Mouse (Mus musculus): ENCODE data around the gene Zbtb33. TPM values are rescaled to one million over a fixed set of nuclear protein-coding genes. Genes with fewer than 3 reads are reported as not detected.
"Not testable (repeated sequence)": the region's sequence is repeated elsewhere in the genome, so short reads cannot be mapped to it uniquely, and the experiment has no call there.

Gene Zbtb33
- 2.0 and 2.1 TPM in 2 replicates for polyA plus RNA-seq (2015; fragmentation: Nextera tagmentation; extraction: Ambion mirVana)

- WGBS, result 15% methylated on average over 72 of the region's 72 CpGs
- Histone ChIP-seq H3K4me3 (peak within 1 kb of the TSS; percentile 76), H3K4me1 (0 out of 2 replicates have a peak, but pooled peaks cover 8% of the 10 kb centered on the region), H3K27me3 (replicated peaks) (no peaks in the 10 kb centered on the region), H3K27ac (replicated peaks) (peak within 1 kb of the TSS; percentile 88), H3K36me3 (peaks cover 13% of the 10 kb centered on the region), H3K9ac (peak within 1 kb of the TSS; percentile 88), H3K9me3 (no peaks in the 10 kb centered on the region), H3K4me2 (peak within 1 kb of the TSS; percentile 72)
- peak; percentile 71 for ATAC-seq (ENCODE audit: extremely low read depth, insufficient number of reproducible peaks, low FRiP score, low TSS enrichment)
Observed at GRCm38 (mm10) chrX:38189552-38190457, at the start of gene Zbtb33. Zbtb33 (plus strand) TSS chrX:38189793.

- ATAC-seq (ENCODE audit: extremely low read depth, insufficient number of reproducible peaks, low FRiP score, low TSS enrichment), result no peak
- Histone ChIP-seq H3K9me3 (peaks cover 3% of the 10 kb centered on the region; the same call in 1 of the 2 replicates), H3K4me3 (no peak overlapping the region), H3K36me3 (no peaks in the 10 kb centered on the region), H3K4me1 (no peaks in the 10 kb centered on the region), H3K27me3 (replicated peaks) (no peaks in the 10 kb centered on the region), H3K9ac (no peak overlapping the region), H3K27ac (replicated peaks) (no peak overlapping the region), H3K4me2 (no peak overlapping the region)
- WGBS, result 50% methylated on average over 1 of the region's 1 CpGs
Observed at GRCm38 (mm10) chrX:38159097-38159496, 30.5 kb upstream of the Zbtb33 start.

- H3K9ac ChIP-seq, result no peak overlapping the region
- H3K4me1 ChIP-seq, result no peaks in the 10 kb centered on the region
- no peak overlapping the region for H3K4me2 ChIP-seq
- no peaks in the 10 kb centered on the region for H3K27me3 ChIP-seq (replicated peaks)
- no peak overlapping the region for H3K4me3 ChIP-seq
- no peak for ATAC-seq (ENCODE audit: extremely low read depth, insufficient number of reproducible peaks, low FRiP score, low TSS enrichment)
- H3K36me3 ChIP-seq, result no peaks in the 10 kb centered on the region
- H3K9me3 ChIP-seq, result no peaks in the 10 kb centered on the region
- WGBS, result 82% methylated on average over 3 of the region's 3 CpGs
- H3K27ac ChIP-seq (replicated peaks), result no peak overlapping the region
Observed at GRCm38 (mm10) chrX:38165315-38165714, 24.3 kb upstream of the Zbtb33 start.

GRCm38 (mm10) chrX:38166064-38166463 is 23.5 kb upstream of the Zbtb33 start:
- ATAC-seq (ENCODE audit: extremely low read depth, insufficient number of reproducible peaks, low FRiP score, low TSS enrichment), result no peak
- H3K9me3 ChIP-seq, result no peaks in the 10 kb centered on the region
- H3K36me3 ChIP-seq, result no peaks in the 10 kb centered on the region
- H3K4me3 ChIP-seq, result no peak overlapping the region
- H3K27ac ChIP-seq (replicated peaks), result no peak overlapping the region
- WGBS, result 66% methylated on average over 9 of the region's 9 CpGs
- H3K4me1 ChIP-seq, result no peaks in the 10 kb centered on the region
- no peak overlapping the region for H3K4me2 ChIP-seq
- no peak overlapping the region for H3K9ac ChIP-seq
- H3K27me3 ChIP-seq (replicated peaks), result no peaks in the 10 kb centered on the region

GRCm38 (mm10) chrX:38166592-38166991 is 23.0 kb upstream of the Zbtb33 start:
- no peak for ATAC-seq (ENCODE audit: extremely low read depth, insufficient number of reproducible peaks, low FRiP score, low TSS enrichment)
- 64% methylated on average over 4 of the region's 4 CpGs for whole genome bisulfite sequencing
- H3K4me1 ChIP-seq, result no peaks in the 10 kb centered on the region
- H3K27me3 ChIP-seq (replicated peaks), result no peaks in the 10 kb centered on the region
- H3K9me3 ChIP-seq, result no peaks in the 10 kb centered on the region
- no peak overlapping the region for H3K4me3 ChIP-seq
- no peak overlapping the region for H3K4me2 ChIP-seq
- no peak overlapping the region for H3K27ac ChIP-seq (replicated peaks)
- no peak overlapping the region for H3K9ac ChIP-seq
- no peaks in the 10 kb centered on the region for H3K36me3 ChIP-seq

GRCm38 (mm10) chrX:38179891-38180310 is 9.7 kb upstream of the Zbtb33 start:
- Histone ChIP-seq H3K4me3 (peak overlapping the region; percentile 43), H3K4me2 (peak overlapping the region; percentile 81), H3K9ac (peak overlapping the region; percentile 66; the same call in 1 of the 2 replicates)
- not testable (repeated sequence) for H3K27me3 ChIP-seq (replicated peaks); H3K27ac ChIP-seq (replicated peaks); H3K9me3 ChIP-seq; H3K4me1 ChIP-seq; H3K36me3 ChIP-seq; ATAC-seq (ENCODE audit: extremely low read depth, insufficient number of reproducible peaks, low FRiP score, low TSS enrichment)
- 37% methylated on average over 19 of the region's 19 CpGs for WGBS

- WGBS, result 13% methylated on average over 38 of the region's 38 CpGs
- H3K27ac ChIP-seq (replicated peaks), result no peak overlapping the region
- H3K36me3 ChIP-seq, result no peaks in the 10 kb centered on the region
- H3K9me3 ChIP-seq, result peaks cover 7% of the 10 kb centered on the region
- no peaks in the 10 kb centered on the region for H3K4me1 ChIP-seq
- peak overlapping the region; percentile 62 for H3K9ac ChIP-seq
- H3K27me3 ChIP-seq (replicated peaks), result no peaks in the 10 kb centered on the region
- H3K4me2 ChIP-seq, result peak overlapping the region; percentile 81
- H3K4me3 ChIP-seq, result peak overlapping the region; percentile 56
- ATAC-seq (ENCODE audit: extremely low read depth, insufficient number of reproducible peaks, low FRiP score, low TSS enrichment), result peak; percentile 54; the same call in 1 of the 2 replicates
Observed at GRCm38 (mm10) chrX:38180656-38181607, 8.7 kb upstream of the Zbtb33 start.

- H3K4me3 ChIP-seq, result peak overlapping the region; percentile 56; the same call in 1 of the 2 replicates
- peaks cover 7% of the 10 kb centered on the region for H3K9me3 ChIP-seq
- no peak overlapping the region for H3K9ac ChIP-seq
- H3K4me1 ChIP-seq, result no peaks in the 10 kb centered on the region
- no peaks in the 10 kb centered on the region for H3K36me3 ChIP-seq
- H3K27me3 ChIP-seq (replicated peaks), result no peaks in the 10 kb centered on the region
- peak; percentile 58; the same call in 1 of the 2 replicates for ATAC-seq (ENCODE audit: extremely low read depth, insufficient number of reproducible peaks, low FRiP score, low TSS enrichment)
- 12% methylated on average over 13 of the region's 15 CpGs for WGBS
- peak overlapping the region; percentile 81 for H3K4me2 ChIP-seq
- no peak overlapping the region for H3K27ac ChIP-seq (replicated peaks)
Observed at GRCm38 (mm10) chrX:38181608-38182258, 7.9 kb upstream of the Zbtb33 start.

GRCm38 (mm10) chrX:38185520-38185919 is 4.1 kb upstream of the Zbtb33 start:
- Histone ChIP-seq H3K4me2 (no peak overlapping the region), H3K27ac (replicated peaks) (no peak overlapping the region), H3K9me3 (no peaks in the 10 kb centered on the region), H3K4me1 (0 out of 2 replicates have a peak, but pooled peaks cover under 1% of the 10 kb centered on the region), H3K36me3 (no peaks in the 10 kb centered on the region), H3K27me3 (replicated peaks) (no peaks in the 10 kb centered on the region), H3K9ac (no peak overlapping the region), H3K4me3 (no peak overlapping the region)
- ATAC-seq (ENCODE audit: extremely low read depth, insufficient number of reproducible peaks, low FRiP score, low TSS enrichment), result no peak
- WGBS, result 50% methylated on average over 2 of the region's 2 CpGs

- 0 out of 2 replicates have a peak, but pooled peaks cover 8% of the 10 kb centered on the region for H3K4me1 ChIP-seq
- peak overlapping the region; percentile 72 for H3K4me2 ChIP-seq
- peak overlapping the region; percentile 88 for H3K9ac ChIP-seq
- WGBS, result 18% methylated on average over 3 of the region's 3 CpGs
- H3K36me3 ChIP-seq, result peaks cover 13% of the 10 kb centered on the region
- peak overlapping the region; percentile 88 for H3K27ac ChIP-seq (replicated peaks)
- H3K9me3 ChIP-seq, result no peaks in the 10 kb centered on the region
- peak overlapping the region; percentile 76 for H3K4me3 ChIP-seq
- H3K27me3 ChIP-seq (replicated peaks), result no peaks in the 10 kb centered on the region
- ATAC-seq (ENCODE audit: extremely low read depth, insufficient number of reproducible peaks, low FRiP score, low TSS enrichment), result no peak
Observed at GRCm38 (mm10) chrX:38190458-38190764, 818 bp downstream of the Zbtb33 start.

GRCm38 (mm10) chrX:38201816-38202215 is 12.2 kb downstream of the Zbtb33 start:
- no peaks in the 10 kb centered on the region for H3K36me3 ChIP-seq
- WGBS, result 45% methylated on average over 2 of the region's 2 CpGs
- no peaks in the 10 kb centered on the region for H3K9me3 ChIP-seq
- ATAC-seq (ENCODE audit: extremely low read depth, insufficient number of reproducible peaks, low FRiP score, low TSS enrichment), result no peak
- no peaks in the 10 kb centered on the region for H3K27me3 ChIP-seq (replicated peaks)
- H3K27ac ChIP-seq (replicated peaks), result no peak overlapping the region
- no peaks in the 10 kb centered on the region for H3K4me1 ChIP-seq
- no peak overlapping the region for H3K9ac ChIP-seq
- H3K4me2 ChIP-seq, result no peak overlapping the region
- no peak overlapping the region for H3K4me3 ChIP-seq
